Mouse (Mus musculus) c-Kit-positive CD71-positive TER-119-negative erythroid progenitor cells, embryonic 14.5 days (primary cell): ENCODE results near the gene Exosc7.

ENCODE experiments used
- DNase-seq: peaks from one replicate; pipeline ENCODE4 v3.0.0-alpha.2; 2013; ENCODE audit warnings: low read depth

Exosc7 gene

DNA sequence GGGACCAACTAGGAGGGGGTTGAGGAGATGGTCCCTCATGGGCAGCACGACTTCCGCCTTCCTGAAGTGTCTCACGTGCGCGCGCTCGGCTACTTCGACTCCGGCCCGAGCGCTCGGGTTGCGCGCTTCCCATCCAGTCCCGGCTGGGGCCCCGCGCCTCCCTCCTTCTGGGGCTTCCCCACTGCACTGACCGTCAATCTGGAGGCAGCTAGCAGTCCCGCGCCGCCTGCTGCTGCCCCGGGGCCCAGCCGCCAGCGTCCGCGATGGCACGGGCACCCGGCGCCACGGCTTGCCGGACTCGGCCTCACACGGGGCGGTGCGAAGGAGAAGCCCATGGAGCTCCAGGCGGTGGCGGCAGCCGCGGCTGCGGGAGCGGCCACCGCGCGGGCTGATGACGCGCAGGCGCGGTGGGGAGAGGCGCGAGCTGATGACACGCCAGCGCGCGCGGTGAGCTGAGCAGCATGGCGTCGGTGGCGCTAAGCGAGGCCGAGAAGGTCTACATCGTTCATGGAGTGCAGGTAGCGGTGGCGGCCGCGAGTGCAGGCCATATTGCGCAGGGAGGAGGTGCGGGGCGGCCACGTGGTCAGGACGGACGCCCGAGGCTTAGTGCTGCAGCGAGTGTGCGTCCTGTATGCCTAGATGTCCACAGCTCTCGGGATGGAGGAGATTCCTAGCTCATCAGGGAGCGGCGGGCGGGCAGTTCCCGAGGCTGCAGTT is at the start of gene Exosc7, which contains the start of gene Zdhhc3:
TSS of gene Exosc7 (plus strand) at position 411 of the 717 bp plus-strand sequence.
TSS of gene Zdhhc3 (minus strand) at position 401 of the 717 bp plus-strand sequence.
- DNase-seq: peak; percentile 74

DNA sequence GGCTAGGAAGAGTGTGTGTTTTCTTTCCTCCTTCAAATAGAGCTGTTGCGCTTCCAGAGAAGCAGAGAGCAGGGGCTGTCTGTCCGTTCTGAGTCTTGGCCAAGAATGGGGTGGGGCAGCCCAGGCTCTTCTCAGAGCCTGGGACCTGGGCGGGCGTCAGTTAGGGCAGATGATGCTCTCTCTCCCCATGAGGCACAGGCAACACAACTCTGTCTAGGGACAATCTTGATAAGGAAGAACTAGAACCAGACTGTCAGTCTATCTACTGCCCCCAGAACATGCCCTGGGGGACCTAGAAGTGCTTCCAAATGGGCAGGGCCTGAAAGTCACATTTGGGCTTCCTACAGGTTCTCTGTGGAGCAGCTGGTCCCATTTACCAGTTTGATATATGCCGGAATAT is 33.9 kb upstream of the Exosc7 start:
- DNase-seq: peak; percentile 32

DNA sequence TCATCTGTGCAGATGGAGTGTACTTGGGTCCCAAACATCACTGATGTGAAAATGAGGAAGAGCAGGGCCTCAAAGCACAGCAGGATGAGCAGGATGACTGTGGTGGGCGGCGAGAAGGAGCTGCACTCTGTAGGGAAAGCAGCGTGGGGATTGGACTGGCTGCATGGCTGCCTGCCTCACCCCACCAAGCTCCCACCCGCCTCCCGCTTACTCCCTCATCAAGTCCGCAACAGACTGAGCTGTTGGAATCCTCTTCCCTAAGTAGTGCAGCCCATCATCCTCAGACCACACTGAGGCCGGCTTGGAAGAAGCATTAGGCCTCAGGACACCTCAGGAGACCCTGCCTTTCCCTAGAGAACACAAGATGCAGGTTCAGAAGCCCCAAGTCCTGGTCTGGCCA is 32.7 kb upstream of the Exosc7 start:
- DNase-seq: no peak

DNA sequence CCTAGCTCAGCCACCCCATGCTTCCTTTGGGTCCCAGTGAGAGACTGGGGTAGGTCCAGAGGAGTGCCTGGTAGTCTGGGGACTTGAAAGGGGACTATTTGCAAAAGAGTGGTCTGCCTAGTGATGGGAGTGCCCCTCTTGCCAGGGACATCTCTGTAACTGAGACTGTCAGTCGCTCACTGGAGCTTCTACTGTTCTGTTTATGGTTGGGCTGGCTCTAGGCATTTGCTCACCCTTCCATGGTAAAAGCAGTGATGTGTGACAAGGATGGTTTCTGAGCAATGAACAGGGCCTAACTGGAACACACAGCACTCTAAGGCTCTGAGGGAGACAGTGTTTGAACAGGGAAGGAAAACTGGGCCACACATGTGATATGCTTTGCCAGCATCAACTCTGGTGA is 32.2 kb upstream of the Exosc7 start:
- DNase-seq: no peak

DNA sequence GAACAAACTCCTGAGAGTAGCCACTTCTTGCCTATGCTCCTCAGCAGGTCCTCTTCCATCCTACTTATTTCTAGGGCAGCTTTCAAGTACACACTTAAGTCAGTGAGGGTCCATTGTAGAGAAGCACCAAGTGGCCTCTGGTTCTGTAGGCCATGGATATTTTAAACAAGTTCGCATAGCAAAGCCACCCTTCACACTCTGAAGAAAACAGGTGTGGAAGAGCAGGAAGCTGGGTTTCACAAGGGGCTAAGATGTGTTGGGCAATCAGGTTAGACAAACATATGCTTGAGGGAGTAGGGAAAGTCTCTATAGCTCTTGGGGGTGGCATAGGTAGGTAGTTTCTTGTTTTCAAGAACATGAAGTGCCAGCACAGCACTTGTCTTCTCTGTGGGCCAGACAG is 27.6 kb upstream of the Exosc7 start:
- DNase-seq: no peak

DNA sequence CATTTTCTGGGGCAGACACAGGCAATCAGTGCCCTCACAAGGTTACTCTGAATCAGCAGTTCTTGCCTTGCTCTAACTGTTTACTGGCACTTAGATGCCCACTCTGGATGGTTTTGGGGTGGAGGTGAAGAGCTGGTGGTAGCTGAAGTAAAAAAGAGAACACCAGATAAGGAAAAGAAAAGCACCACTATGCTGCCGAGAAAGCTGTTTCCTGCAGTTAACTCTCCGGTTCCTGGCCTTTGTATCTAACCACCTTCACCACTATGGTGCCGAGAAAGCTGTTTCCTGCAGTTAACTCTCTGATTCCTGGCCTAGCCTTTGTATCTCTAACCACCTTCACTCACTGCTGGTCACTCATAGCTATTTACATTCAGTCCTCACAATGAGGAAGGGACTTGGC is 25.5 kb upstream of the Exosc7 start:
- no peak for DNase-seq

DNA sequence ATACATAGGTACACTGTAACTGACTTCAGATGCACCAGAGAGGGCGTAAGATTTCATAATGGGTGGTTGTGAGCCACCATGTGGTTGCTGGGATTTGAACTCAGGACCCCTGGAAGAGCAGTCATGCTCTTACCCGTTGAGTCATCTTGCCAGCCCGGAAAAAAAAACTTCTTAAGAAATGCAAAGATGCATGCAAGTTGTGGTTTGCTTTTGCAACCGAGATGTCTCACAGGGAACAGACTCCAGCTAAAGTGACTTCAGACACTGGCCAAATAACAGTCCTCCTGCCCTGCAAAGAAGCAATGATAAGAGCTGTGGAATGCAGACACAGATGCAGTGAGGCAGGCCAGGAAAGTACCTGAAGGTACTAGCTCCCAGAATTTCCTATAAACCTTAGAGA is 22.2 kb upstream of the Exosc7 start:
- DNase-seq: no peak

DNA sequence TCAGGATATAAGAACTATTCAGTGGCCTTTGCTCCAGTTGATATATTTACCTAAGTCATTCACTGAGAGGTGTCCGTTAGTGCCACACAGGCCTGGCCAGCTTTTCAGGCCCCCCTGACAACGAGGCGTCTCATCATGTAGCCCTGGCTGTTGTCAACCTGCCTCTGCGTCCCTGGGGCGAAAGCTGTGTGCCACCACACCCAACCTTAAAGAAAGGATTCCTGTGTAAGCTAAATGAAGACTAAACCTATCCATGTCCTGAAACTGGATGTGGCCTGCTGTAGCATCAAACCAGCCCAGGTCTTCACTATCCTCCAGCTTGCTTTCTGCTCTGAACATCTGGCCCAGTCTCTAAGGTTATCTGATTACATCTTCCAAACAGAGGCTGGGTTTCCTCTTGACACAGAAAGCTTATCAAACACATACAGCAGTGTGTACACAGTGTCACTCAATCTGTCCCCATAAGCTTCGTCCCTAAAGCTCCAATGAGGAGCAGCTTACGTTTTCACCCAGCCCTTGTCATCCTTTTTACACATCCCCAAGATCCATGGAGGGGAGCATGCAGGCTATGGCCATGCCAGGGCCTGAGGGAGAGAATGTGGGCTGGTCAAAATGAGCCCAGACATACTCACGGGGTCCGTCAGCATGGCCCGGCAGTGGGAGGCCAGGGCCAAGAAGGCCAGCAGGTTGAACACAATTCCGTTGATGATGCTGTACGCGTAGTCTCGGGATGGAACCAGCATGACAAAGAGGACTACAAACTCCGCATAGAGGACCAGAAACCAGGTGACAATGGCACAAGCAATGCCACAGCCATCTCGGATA is 13.2 kb upstream of the Exosc7 start:
- peak; percentile 16 for DNase-seq

DNA sequence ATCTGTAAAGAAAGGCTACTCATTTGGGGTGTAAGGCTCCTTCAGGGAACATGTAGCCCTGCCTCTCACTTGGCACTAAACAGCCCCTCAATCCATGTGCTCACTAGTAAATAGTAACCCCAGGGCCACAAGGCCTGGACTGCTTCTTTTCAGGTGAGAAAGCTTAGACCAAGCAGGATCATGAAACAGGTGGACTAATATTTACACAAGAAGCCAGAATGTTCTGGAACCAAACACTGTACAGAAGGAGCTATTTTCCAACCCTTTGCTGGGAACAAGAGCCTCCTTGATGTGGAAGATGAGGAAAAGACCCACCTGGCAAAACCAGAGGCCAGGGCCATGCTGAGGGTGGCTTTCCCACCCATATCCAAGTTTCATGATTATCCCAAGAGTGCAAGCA is 9.6 kb upstream of the Exosc7 start:
- no peak for DNase-seq

DNA sequence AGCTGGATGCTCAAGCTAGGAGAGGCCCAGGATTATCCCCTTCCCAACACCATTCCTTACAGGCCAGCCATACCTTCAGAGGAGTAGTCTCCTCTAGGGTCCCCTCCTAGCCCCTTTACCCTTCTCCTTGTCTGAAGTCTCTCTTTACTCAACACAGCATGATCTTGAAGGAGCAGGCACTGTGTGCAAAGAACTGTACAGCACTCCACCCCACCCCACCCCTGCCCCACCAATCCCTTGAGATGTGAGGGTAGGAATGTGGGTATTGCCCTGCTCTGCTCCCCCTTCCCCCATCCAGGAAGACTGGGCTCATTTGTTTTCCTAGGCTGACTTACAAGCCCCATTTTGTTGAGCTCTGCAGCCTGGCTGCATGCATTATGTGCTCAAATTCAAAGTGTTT is 8.7 kb upstream of the Exosc7 start:
- no peak for DNase-seq

DNA sequence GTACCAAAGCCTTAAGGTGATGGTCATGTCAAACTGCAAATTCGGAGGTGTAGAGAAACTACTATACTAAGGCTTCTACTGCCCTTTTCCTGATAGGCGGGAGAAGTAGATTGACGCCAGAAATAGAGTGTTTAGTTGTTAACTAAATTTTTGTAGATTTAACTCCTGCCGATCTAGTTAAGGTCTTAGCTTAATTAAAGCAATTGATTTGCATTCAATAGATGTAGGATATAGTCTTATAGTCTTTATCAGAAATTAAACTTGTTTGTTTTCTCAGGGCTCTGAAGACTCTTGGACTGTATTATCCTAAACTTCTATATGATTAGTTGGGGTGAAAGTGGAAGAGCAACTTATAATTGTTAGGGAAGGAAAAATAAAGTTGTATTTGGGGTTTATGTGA is 5.8 kb upstream of the Exosc7 start:
- DNase-seq: no peak

DNA sequence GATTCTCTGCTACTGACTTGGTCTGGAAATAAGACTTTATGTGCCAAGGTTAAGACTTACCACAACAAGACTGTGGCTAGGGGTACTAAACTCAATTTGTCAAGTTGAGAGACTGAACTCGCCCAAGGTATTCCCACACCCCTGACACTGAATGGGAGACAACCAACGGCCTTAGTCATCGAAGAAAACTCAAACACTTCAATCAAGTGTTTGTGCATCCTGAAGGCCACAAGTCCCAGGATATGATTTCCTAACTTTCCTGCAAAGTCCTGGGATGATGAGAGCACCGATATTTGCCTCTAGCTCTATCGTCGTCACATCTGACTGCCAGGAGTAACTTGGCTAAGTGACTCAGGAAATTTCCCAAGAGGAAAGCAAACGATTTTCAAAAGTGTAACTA is 3.8 kb upstream of the Exosc7 start:
- no peak for DNase-seq

DNA sequence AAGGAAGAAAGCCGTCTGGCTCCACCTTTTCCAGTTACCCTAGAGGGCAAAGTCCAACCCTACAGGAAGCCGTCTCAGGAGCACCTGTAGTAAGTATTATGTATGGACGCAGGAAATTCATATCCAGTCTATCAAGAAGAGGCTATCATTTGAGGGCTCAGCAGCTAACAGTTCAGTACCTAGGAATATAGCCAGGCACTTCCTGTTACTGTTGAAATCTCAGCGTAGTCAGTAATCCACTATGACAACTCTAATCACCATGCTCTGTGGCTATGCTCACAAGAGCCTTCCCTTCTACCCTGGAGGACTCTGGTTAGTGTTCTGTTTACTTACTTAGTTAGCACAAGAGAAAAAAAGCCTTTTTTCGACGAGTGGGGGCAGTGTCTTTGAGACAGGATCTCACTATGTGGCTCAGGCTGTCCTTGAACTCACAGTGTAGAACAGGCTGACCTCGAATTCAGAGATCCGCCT is 1.2 kb upstream of the Exosc7 start:
- peak; percentile 22 for DNase-seq

DNA sequence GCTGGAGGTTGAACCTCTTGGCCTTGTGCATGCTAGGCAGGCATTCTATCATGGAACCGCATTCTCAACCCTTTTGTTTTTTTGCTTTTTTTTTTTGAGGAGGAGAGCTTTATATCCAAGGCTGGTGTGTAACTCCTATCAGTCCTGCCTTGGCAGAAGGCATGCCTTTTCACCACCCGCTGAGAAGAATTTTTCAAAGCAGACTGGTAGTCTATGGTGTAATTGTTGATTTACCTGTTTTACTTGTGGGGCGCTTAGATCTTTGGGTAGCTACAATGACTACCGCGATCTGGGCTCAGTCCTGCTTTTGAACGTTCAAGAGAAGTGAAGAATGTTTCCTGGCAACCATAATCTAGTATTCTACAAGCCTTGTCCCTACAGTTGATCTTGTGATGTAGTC is 916 bp downstream of the Exosc7 start:
- DNase-seq: peak; percentile 11

DNA sequence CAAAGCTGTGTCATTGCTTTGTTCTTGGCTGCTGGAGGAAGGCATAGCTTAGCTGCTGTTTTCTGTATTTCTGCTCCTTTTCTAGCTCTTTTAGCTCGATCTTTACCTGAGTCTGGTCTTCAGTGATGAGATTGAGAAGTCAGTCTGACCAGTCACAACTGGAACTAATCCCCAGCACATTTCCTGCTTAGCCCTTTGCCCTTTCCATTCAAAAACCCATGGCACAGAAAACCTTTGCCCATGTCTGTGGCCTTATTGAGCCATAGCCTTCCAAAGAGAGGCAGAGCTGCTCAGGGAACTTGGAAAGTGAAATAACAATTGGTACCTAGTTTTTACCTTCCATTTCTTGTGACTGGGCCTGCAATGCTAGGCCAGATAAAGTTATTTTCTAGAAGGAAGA is 2.6 kb downstream of the Exosc7 start:
- no peak for DNase-seq

DNA sequence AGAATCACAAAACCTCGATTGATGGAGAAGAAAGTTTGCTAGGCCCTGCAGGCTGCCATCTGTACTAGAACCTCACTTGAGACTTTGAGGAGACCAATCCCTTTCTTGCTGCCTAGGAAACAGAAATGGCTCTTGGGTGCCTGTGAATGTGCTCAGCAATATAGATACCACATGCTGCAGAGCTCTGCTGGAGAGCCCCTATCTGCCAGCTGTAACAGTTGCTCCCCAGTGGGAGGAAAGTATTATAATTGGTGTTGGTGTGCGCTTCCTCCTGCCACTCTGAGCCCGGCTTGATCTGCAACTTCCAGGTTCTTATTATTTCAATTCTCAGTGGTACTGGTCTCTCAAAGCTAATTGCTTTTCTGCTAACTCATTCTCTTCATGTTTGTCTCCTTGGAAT is 10.0 kb downstream of the Exosc7 start:
- no peak for DNase-seq

DNA sequence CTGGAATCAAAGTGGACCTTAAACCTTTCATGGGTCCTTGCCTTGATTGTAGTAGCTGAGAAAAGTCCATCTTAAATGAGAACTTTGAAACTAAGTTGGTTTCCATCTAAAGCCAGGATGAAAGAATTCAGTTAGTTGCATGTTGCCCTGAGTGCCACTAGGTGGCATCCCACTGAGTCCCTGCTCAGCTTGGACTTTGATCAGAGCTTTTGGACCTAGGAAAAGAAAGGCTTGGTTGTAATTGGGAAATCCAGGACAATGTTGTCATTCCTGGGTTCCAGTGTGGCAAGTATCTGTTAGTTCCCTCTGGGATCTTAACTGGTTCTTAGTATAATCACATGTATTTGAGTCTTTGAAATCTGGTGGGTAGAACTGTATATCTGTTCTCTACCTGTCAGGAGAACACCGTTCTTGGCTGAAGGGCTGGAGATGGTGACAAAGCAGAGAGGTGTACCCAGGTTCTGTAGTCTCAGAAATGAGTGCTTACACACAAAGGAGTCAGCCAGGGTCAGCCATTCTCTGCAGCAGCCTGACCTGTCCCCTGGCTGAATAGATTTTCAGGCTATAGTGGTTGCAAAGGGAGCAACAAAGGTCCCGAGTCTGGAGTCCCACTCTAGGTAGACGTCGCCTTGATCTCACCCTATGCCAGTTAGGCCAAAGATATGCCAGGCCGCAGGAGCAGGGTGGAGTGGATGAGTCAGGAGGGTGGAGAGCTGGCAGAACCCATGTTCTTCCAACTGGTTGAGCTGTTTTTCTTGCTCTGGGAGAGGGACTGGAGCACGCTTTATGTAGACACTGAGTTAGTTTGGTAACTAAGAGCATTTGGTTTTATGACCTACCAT is 10.8 kb downstream of the Exosc7 start:
- peak; percentile 17 for DNase-seq

DNA sequence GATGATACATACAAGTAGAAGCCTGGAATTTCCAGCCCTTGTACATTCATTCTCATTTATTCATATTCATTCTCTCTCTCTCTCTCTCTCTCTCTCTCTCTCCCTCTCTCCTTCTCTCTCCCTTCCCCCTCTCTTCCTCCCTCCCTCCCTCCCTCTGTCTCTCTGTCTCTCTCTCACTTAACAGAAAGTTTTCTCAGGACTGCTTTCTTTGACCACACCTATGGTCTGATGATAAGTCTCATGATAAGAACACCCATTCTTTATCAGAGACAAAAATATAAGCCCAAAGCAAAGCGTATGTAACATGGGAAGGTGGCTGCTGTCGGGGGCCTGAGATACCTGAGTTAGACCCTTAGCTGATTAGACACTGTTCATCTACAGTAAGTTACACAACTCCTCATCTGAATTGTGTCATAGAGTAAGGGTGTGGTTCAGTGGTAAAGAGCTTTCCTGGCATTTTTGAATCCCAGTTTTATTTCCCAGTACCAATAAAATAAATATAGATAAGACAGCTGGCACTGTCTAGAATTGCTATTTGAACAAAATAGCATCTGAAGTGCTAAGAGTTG is 11.5 kb downstream of the Exosc7 start:
- DNase-seq: peak; percentile 21

DNA sequence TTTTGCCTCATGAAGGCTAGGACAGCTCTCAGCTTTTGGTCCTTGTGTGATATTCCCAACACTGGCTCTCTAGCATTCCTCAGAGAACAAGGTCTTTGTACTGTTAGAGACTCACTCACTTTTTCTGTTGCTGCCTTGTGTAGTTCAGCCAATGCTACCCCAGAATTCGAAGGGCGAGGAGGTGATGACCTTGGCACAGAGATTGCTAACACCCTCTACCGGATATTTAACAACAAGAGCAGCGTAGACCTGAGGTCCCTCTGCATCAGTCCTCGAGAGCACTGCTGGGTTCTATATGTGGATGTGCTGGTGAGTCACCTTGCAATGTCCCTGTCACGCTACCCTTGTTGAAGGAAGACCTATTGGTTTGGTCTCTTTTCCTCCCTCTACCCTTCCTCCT is 14.6 kb downstream of the Exosc7 start:
- no peak for DNase-seq

DNA sequence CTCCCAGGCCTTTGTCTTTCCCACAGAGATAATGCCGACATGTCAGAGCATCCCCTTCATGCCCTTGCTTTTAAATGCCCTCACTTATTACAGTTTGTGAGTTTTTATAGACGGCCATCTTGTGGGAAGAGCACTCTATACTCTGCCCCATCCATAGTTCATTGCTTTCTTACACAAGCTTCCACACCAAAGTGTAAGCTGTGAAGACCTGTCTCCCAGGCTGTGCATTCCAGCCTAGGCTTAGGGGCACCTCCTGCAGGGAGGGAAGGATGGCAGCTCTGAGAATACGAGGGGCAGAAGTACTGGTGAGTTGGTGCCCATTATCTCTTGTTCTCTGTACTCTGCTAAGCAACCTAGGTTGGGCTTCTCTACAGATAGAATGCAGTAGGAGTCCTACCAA is 20.0 kb downstream of the Exosc7 start:
- no peak for DNase-seq

DNA sequence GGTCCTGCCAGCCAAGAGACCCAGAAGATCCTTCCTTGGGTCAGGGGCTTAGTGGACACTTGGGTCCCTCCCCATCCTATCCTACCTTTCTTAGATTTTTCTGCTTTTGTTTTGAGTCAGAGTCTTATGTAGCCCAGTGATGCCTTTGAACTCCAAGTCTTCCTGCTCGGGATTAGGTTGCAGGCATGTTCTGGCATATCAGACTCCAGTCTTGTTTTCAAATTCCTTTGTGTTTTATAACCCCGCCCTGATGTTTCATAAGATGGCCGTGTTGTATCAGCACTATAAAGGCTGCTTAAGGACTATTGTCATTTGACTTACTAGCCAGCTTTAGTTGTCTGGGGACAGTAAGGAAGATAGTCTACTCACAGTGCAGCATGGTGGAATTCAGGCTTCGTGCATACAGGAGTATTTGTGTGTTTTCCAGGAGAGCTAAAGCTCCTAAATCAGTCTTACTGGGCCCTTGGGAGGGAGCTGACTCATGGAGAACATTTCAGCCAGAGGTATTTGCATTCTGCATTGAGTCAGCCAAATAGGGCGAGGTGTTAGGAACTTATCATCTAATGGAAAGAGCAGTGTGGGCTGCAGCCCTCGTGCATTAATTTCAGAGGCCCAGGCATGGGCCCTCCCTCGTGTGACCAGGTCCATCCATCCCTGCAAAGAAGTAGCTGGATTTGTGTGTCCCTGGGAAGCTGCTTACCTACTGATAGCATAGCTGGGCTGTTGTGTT is 24.1 kb downstream of the Exosc7 start:
- DNase-seq: no peak
